Mouse (Mus musculus) layer of hippocampus, adult 8-10 months (tissue): ENCODE results near the gene Mettl25. TPM values are rescaled to one million over a fixed set of nuclear protein-coding genes. Genes with fewer than 3 reads are reported as not detected.
A peak's percentile ranks its signal among the peaks of the same experiment; 100 is the strongest.

Source experiments
- DNase-seq, 2 experiments: peaks; one replicate each; pipeline ENCODE4 v3.0.0; 2022; ENCODE audit warnings: low spot score in 2 of 2
- total RNA-seq, 4 experiments: library from RNA; stranded (reverse); gene quantifications; 2 replicates each; pipeline ENCODE4 v1.2.4; 2022

Gene Mettl25
- total RNA-seq: 10 to 100 TPM in 1 of 4 experiments, 1 to 10 TPM in 3; 6.9 to 10.6 (median 8.6) TPM

DNA sequence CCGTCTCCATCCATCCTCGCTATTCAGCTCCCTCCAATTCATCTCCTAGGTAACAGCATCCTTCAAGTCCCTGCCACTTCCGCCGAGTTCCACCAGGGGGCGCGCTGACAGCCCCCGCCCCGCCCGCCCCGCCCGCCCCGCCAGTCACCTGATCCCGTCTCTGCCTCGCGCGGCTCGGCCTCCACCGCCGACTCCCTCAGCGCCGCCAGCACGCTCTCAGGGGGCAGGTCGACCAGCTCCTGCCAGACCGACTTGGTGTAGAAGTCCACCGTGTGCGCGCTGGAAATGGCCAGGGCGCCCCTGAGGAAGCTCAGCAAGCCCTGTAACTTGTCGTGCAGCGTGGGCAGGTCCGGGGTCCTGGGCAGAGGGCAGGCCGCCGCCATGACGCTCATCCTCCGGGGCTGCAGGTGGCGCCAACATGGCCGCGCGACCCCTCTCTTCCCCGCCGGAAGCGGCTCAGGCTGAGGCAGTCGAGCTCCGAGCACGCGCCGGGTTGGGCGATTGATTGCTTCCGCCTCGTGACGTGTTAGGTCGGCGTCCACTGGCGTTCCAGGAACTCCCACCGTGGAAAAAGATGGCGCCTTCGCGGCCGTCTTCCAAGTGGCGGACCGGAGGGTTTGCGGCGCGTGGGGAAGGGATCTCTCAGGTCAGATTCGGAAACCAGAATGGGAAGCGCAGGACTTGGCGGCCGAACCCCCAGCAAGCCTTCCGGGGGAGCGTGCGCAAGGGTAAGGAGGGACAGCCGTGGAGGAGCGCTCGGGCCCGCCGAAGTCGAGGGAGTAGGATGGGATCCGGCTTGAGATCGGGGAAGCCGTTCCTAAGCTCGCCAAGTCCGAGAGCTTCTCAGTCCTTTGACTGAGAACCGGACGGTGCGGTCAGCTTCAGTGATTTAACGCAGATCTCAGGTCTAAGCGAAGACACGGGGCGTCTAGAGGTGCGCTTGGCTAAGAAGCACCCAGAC, at the start of gene Mettl25, which contains the start of gene Ccdc59:
Gene Mettl25 (minus strand): TSS at position 453 of the 961 bp plus-strand sequence.
Gene Ccdc59 (plus strand): TSS at position 140 of the 961 bp plus-strand sequence.
- DNase-seq: peak; percentile 94 to 97

DNA sequence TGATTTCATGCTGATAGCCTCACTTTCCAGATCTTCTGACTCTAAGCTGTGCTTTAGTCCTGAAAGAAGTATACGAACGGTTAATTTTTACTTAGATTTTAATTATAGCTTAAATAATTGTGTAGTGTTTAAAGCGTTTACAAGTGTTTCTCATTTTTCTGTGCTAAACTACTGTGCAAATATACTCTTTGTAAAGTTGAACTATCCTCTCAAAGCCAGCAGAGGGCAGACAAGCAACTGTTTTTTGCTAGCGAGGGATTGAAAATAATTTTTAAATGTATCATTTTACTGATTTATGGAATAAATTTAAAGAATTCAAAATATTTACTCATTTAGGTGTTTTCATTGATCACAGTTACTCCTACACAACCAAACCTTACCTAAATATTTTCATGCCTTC, 26.1 kb upstream of the Mettl25 start:
- DNase-seq: no peak

DNA sequence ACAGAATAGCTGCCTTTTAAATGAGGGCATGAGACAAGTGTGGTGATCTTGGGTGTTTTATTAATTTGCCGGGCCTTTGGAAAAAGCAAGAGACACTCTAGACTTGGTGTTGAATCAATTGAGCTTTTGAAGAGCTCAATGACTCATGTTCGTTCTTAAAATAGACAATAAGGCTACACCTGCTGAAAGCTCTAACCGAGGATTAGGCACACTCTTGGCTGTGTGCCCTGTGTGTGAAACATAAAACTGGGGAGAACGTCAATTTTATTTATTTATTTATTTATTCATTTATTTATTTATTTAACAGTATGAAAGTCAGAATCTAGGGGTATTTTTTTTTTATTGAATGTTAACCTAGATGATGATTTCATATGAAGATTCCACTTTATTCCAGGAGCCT, 10.0 kb upstream of the Mettl25 start:
- DNase-seq: no peak

DNA sequence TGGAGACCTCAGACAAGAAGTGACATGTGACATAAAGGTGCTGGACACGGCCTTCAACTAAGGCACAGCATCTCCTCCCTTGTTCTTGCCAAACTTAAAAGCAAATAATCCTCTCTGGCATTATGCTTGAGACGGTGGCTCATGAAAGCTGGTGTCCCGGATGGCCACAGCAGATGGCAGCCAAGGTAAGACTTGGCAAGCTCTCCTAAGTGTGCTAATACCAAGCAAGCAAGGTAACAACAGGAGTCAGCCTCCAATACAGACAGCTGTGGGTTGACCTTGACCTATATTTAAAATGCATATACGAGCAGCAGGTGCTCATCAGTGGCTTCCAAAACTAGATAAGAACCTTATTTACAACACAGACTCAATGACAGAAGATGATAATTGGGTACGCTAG, 9.1 kb upstream of the Mettl25 start:
- no peak for DNase-seq

DNA sequence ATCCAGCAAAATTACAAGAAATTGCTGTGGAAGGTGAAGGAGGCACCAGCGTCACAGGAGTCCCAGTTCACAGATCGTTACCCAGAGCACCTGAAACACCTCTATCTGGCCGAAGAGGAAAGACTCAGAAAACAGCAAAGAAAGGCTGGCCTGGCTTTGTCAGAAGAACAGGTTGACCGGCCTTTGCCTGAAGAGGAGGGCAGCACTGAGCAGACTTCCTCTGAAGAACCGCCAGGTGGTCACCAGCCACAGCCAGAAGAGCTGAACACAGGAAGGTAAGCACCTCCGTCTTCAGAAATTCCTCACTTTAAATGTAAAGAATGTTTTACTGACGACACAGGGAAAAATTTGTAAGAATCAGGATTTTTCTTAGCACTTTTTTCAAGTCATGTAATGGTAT, 1.4 kb upstream of the Mettl25 start:
- DNase-seq: no peak

DNA sequence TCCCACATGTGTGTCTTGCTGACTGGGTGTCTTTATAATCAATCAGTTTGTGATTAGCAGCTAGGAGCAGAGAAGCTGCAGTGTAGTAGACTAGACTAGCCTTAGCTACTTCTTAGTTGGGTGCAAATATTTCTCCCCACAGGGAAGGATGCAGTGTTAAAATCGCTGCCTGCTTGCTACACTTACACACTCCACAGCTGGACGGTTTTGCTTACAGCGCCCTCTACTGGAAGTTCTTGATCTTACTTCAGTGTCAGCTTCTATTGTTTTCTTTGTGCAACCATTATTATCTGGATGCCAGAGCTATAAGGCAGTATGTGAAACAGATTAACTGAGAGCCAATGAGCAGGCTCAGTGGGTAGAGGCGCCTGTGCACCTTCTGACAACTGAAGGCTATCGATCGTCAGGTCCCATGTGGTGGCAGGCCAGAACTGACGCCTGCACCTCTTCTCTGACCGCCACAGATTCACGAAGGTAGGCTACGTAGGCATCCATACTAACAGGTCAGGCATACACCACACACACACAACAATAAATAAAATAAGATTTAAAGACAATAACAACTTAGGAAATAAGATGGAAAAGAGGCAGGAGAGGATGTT, 6.5 kb downstream of the Mettl25 start:
- peak in 1 of 2 experiments; percentile 23 for DNase-seq

DNA sequence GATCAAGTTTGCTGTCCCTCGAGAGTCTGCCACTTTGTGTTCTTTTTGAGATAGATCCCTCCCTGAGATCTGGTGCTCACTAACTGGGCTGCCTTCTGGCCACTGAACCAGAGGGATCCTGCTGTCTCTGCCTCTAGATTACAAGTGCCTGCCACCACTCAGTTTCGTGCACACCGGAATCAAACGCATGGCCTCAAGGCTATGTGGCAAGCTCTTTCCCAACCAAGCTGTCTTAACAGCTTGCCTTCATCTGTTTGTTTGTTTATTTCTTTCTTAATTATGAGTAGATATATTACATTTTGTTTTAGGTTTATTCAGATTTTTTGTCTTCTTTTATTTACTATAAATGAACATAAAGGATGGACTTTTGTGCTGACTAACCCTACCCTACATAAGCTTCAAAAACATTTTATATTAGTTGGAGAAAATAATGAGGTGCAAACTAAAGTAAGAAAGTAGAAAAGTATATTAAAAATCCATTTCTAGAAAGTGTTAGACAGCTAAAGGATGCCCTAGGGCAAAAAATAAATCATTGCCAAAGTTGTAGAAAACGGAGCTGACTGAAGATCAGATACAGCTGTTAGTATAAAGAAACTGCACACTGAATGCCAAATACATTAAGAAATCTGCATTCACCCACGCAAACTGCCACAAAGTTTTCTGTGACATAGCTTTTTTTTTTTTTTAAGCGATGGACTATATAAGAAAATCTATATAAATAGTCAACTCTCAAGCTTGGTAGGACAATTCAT, 34.7 kb downstream of the Mettl25 start:
- DNase-seq: no peak

DNA sequence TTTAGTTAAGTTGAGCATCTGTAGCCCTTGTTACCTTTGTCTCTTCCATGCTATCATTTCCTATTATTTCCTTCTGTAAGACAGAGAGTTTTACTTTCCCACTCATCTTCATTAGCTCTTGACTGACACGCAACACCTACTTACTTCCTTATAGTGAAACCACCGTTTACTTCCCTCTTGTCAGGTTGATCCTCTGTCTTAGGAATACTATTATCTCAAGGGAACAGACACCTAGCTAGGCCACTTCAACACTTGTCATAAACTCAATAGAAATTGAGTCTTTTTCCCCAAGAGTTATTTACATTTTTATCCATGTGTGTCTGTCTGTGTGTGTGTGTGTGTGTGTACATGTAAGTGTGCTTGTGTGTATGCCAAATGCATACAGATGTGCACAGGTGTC, 37.7 kb downstream of the Mettl25 start:
- DNase-seq: no peak

DNA sequence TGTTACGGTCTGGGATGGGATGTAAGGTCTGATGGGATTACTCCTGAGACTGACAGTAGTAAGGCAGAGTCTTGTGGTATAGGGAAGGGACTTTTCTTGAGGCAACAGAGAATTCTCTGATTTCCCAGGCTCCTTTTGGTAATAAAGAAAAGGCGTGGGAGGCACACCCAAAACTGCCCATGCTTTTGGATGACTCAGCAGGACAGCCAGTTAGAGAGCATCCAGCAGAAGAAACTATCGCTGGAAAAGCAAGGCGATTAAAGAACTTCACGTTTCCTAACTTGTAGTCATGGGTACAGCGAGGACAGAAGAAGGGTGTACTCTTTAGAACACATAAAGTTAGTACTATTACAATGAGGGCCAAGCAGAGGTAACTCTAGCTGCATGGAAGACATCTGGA, 39.0 kb downstream of the Mettl25 start:
- DNase-seq: no peak

DNA sequence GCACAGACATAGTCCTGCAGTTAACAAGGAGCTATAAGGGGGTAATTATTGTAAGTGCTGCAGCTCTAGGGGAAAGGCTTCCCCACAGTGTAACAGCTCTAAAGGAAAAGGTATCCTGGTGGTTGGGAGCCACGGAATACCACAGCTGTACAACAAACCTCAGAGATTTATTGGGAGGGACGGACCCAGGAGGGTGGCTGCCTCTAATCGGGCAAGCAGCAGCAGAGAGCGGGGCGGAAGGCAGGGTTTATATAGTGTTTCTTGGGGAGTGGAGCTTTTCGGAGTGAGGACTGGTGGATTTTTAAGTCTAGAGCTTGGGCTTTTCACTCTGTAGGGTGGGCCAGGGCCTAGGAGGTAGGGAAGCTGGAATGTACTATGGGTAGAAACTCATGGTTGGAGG, 40.0 kb downstream of the Mettl25 start:
- DNase-seq: no peak

DNA sequence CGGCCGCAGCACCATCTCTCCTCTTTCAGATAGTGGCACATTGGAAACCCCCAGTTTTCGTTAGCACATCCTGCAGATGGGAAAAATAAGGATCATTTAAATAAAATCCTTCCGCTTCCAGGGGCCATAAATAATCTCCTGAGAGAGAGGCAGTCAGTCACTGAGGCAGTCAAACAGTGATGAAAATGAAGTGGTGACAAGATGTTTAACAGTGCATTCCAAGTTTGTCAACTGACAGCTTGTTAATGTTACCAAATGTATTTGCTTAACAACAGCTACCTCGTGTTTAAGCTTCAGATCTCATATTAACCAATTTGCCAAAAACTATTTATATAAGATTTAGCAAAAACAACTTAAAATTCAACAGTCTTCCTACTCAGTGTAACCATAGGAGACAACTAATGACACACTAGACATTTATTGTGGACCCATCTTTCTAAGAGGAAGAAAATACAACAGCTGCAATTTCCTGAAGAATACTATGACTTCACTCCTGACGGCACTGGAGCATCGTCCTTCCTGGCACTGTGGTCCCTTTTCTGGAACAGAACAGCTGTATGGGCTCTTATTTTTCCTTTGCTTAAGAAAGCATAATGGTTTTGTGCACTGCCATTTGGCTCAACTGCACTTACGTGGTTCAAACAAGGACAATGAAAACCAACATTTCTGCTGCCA, 43.8 kb downstream of the Mettl25 start:
- no peak for DNase-seq

DNA sequence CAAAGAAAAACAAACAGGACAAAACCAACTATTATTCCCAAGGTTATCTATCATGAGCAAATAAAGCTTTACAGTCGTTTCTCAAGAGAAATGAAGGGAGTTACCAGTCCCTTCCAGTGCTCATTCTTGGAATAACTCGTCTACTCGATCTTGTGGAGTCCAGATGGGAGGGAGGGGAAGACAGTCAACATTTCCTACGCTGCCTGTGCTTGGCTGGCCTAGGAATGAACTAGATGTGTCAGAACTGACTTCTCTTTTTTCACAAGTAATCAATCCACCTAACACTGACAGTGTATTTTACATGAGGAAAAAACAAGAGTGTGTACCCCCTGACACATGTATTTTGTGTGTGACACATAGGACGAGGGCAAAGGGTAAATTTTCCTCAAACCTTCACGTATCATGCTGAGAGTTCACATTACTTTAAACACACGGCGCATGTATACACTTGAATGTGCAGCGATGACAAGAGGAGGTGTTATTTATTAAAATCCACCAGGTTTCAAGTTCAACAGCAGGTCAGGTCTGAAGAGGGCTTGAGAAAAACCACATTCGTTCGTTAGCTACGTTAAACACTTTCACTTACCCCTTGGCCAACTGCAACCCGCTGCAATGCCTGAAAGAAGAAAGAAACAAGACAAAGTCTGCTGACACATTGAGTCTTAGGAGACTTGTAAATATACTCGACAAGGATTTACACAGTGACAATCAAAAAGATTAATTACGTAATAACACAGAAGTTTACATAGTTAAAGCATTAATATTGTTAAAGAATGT, 47.2 kb downstream of the Mettl25 start:
- no peak for DNase-seq

DNA sequence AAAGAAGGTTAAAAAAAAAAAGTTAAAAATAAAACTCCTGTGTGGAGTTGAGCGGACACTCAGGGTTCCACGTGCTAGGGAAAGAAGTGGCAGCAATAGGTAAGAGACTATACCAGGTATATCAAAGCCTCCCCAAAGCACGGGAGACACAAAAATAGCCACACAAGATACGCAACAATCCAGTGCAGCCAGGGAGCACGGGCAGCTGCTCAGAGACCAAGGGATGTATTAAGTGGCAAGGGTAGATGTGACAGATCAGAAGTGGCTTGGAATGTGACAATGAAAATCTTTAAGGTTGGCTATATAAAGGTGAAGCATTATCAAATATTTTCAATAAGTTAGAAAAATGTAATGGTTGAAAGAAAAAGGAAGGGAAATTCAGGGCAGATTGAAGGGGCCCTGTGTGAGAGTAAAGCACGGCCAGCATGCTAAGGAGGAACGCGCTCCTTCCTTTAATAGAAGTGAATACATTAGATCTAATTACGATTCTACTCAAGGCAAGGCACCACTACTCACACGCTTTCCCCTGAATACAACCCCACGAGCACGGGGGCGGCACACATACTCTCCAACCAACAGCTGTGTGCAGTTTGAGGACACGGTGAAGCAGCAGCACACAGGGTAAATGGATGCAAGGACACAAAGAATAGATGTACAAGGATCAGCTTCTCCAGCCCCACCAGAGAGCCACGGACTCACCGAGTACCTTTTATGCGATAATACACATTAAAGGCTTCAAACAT, 52.3 kb downstream of the Mettl25 start:
- peak; percentile 26 to 47 for DNase-seq

DNA sequence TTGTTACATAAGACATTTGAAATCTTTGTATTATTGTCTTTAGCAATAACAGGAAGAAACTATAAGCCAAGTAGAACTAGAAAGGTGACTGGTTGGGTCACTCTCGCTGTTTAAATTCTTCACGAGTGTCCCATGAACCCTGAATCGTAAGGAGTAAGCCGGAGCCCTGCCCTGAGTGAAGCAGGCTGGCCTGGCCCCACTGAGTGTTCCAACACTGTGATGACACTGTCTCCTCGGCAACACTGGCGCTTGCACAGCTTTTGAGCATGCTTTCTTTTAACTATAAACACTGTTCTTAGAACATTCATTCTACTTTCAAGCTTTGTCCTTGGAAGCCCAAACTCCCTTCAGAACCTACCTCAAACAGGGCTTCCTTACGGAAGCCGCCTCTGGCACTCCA, 57.4 kb downstream of the Mettl25 start:
- peak in 1 of 2 experiments; percentile 15 for DNase-seq

DNA sequence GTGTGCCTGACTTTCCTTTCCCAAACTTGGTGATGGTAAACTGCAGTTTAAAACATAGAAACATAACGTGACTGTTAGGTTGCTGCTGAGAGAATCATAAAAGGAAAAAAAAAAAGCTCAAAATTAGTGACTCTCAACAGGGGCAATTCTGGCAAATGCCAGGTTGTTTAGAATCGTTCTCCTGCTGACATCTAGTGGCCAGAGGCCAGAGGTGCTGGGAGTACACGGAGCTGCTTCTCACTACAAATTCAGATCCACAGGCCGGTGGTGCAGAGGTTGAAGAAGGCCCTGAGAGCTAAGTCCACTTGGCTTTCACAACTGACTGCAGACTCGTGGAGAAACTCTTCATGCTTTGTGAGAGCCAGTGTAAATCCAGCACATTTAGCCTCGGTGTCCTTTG, 66.8 kb downstream of the Mettl25 start:
- peak; percentile 59 to 77 for DNase-seq

DNA sequence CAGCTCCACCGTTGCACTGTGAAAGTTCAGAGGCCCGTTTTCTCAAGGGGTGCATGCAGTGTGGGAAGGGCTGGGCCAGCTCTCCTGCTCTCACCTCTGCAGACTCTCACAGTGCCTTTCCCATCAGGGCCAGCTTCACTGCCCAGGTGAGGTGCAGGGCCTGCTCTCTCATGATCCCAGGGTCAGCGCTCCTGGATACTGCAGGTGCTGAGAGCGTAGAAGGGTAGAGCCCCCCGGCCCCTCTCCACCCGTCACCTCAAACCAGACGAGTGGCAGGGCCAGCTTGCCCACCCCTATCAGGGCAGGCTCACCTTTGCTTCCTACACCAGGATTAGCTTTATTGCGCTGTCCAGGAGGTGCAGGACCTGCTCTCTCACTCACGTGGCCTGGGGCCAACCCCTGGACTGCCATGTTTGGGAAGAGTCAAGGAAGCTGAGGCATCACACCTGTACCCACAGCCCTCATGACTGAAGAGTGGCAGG, 68.3 kb downstream of the Mettl25 start:
- DNase-seq: no peak

DNA sequence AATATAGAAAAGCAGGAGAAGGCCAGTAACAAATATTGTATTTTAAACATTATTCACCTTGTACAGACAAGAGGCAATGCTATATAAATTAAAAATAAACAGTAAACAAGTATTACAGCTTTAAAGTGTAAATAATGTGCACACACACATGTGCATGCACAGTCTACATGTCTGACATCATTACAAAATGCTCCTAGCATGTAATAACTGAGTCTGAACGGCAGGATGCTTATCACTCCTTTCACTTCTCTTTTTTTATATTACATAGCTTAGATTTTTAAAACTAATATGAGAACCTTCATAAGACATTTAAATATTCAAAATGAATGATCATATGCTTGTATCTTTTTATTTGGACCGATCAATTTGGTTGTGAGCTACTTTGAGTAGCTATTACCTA, 77.2 kb downstream of the Mettl25 start:
- DNase-seq: no peak

DNA sequence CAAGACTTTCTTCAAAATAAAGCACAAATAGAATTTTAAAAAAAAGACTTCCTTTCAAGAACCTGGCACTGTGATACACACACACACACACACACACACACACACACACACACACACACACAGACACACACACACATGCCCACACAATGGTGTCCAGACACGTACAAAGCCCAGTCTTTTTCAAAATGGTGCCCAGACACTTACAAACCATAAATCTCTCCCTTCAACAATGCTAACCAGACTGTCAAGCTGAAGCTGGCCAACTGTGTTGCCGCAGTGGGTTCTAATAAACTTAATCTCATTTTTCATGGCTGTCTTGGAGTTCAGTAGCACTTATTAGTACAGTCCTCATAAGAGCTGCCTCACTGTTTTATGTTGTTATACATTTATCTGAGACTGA, 80.7 kb downstream of the Mettl25 start:
- no peak for DNase-seq

DNA sequence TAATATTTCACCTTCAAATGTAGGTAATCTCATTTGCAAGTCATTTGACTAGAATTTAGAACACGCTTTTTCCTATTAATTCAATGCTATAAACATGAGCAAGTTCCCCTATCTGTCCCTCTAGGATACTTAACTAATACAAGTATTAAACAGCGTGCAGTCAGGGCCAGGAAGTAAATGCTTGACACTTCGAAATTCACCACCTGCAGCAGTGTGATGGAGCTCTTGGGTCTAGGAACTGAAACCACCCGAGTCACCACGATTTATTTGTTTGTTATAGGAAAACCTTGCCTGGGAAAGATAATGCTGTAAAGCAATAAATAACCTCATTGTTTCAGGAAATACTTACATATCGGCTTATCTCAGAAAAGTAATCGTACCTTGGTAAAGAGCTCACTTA, 81.1 kb downstream of the Mettl25 start:
- no peak for DNase-seq
